Mouse (Mus musculus) natural killer cell, adult 2 months (primary cell): Measurements from ENCODE around the gene Chmp2a.

Experiments
- DNase-seq, 2 experiments: peaks; one replicate each; pipeline ENCODE4 v3.0.0; 2022; ENCODE audit warnings: low spot score in 2 of 2

Gene Chmp2a

GRCm38 (mm10) chr7:13035211-13035855, 726 bp upstream of the Chmp2a start:
- no peak for DNase-seq

- DNase-seq = no peak
Observed at GRCm38 (mm10) chr7:13033451-13034147, 1.0 kb downstream of the Chmp2a start.

DNA sequence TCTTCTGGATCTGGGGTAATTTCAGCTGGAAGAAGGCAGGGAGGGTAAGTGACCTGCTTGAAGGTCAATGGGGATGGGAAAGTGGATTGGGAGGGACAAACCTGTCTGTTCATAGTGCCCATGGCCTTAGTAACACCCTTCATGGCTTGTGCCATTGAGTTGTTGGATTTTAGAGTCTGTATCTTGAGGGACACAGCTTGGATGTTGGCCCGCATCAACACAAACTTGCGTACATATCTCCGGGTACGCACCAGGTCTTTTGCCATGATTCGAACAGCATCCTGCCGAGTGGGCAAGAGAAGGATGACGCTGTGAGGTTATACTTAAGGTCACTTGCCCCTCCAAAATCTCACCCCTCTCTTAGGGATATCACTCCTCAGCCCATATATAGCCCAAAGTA, 2.1 kb downstream of the Chmp2a start:
- DNase-seq = no peak

DNA sequence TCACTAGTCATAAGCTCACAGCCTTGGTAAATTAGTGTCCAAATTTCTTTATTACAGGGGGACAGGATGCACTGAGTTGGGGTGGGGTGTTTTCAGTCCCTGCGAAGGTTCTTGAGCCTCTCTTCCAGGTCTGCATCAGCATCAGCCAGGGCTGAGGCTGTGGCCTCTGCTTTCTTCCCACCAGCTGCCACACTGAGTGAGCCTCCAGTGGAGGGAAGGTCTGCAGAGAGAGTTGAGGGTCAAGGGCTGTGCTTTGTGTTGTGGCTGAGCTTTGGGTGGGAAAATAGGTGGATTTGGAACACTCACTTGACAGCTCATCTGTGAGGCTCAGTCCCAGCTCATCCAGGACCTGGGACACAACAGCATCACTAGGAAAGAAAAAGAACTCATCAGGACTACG, 2.6 kb downstream of the Chmp2a start:
- no peak for DNase-seq

GRCm38 (mm10) chr7:13031069-13031468, 3.5 kb downstream of the Chmp2a start:
- DNase-seq = no peak

DNA sequence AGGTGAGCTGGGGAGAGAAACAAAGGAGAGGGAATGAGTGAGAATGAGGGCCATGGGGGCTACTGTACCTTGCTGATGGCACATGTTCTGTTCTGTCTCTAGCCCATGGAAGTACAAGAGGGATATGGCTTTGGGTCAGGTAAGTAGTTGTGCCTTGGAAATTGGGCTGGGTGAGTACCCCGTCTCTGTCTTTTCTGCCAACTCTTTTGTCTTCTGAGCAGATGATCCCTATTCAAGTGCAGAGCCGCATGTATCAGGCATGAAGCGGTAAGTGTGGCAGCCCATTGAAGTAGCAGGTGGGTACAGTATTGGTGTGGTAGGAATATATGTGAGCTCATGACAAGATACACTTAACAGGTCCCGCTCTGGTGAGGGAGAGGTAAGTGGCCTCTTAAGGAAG, 5.6 kb downstream of the Chmp2a start:
- no peak for DNase-seq

GRCm38 (mm10) chr7:13025511-13026112, 9.0 kb downstream of the Chmp2a start:
- no peak for DNase-seq

DNA sequence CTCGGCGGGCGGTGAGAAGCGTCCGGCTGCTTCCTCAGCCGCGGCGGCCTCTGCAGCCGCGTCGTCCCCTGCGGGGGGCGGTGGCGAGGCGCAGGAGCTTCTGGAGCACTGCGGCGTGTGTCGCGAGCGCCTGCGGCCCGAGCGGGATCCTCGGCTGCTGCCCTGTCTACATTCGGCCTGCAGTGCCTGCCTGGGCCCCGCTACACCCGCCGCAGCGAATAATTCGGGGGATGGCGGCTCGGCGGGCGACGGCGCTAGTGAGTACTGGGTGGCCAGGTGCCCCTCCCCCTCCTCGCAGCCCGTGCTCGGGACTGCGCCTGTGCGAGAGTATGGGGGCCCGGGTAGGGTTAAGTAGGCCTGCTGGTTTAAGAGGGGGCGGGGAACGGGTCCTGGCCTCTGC, 9.8 kb downstream of the Chmp2a start:
- peak; percentile 46 to 56 for DNase-seq

GRCm38 (mm10) chr7:13023928-13024731, 10.5 kb downstream of the Chmp2a start:
- peak; percentile 96 to 97 for DNase-seq

DNA sequence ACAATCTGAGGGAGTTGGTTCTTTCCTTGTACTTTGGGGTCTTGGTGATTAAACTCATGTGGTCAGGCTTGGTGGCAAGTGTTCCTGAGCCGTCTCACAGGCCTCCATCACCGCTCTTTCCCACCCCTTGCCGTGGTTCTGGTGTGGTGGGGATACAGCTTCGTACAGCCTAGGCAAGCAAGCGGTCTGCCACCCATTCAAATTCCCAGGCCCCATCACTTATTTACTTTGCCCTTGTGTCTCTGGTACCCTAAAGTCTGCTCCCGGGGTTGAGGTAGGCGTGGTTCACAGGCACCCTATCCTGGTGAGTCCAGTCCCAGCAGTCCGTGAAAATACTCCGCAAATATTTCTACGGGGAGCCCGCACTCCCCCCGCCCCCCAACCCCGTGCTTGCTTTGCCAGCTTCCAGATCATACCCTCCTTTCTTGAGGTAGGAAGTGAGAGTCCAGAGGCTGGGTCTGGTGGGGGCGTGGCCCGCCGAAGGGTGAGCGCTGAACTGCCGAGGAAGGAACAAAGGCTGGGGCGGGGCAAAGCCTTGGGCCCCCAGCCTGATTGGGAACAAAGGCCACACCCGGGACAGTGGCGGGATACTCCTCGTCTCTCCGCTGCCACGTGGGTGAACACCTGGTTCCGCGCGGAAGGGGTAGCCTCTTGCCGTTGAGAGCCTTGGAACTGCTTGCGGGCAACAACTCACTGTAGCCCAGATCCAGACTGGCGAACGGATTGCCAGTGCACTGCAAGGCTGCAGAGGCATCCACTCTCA, 11.7 kb downstream of the Chmp2a start:
- DNase-seq = peak; percentile 24 to 43

DNA sequence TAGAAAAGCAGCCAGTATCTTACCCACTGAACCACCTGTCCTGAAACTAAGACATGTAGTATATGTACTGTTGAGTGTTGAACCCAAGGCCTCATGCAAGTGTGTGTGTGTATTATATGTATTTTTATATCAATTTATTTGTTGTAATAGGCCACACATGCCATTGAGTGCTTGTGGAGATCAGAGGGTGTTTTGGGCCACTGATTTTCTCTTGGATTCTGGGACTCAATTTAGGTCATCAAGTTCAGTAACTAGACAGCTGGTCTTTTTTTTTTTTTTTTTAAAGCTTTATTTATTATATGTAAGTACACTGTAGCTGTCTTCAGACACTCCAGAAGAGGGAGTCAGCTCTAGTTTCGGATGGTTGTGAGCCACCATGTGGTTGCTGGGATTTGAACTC, 19.4 kb downstream of the Chmp2a start:
- DNase-seq = no peak

DNA sequence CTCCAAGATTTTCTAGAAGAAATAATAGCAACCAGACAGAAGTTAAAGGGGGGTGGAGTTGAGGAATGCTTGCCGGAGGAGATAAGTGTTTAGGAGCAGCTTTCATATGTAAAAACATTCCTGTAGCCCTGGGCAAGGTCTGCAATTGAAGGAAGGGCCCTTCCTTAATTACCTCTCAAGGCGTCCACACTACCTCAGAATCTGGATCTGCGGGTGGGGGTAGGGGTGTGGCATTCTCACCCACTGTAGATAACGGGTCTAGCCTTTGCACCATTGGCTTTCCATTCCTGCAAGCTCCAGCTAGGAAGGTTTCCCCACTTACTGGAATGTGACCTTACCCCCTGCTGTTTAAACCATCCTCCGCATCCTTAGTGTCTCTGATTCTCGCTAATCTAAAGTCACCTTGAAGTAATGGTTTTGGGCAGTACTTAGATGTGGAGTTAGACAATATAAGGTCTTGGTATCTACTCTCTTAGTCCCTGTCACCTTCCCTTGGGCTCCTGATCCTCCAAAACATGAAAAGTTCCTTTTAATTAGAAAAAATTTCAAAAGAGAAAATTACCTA, 20.2 kb downstream of the Chmp2a start:
- DNase-seq = no peak

DNA sequence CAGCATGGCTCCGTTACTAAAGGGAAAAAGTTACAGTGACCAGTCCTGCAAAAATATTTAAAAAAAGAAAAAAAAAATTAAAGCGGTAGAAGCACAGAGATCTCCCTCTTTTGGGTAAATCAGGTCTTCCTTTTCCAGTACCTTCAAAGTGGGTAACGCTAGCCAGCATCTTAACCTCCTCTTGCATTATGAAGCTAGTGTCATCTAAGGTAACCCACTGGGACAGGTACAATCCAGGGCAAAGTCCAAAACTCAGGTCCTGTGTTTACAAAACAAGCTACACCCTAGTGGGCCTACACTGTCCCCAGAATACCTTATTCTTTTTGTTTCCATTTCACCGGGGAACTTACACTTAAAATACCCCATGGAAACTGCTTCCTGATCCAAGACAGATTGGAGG, 20.9 kb downstream of the Chmp2a start:
- no peak for DNase-seq

GRCm38 (mm10) chr7:13010005-13010908, 24.4 kb downstream of the Chmp2a start, which contains the start of gene Zbtb45:
TSS of gene Zbtb45 (minus strand) at chr7:13010034.
- no peak for DNase-seq

- peak; percentile 86 for DNase-seq
Observed at GRCm38 (mm10) chr7:13009143-13010004, 25.2 kb downstream of the Chmp2a start.

DNA sequence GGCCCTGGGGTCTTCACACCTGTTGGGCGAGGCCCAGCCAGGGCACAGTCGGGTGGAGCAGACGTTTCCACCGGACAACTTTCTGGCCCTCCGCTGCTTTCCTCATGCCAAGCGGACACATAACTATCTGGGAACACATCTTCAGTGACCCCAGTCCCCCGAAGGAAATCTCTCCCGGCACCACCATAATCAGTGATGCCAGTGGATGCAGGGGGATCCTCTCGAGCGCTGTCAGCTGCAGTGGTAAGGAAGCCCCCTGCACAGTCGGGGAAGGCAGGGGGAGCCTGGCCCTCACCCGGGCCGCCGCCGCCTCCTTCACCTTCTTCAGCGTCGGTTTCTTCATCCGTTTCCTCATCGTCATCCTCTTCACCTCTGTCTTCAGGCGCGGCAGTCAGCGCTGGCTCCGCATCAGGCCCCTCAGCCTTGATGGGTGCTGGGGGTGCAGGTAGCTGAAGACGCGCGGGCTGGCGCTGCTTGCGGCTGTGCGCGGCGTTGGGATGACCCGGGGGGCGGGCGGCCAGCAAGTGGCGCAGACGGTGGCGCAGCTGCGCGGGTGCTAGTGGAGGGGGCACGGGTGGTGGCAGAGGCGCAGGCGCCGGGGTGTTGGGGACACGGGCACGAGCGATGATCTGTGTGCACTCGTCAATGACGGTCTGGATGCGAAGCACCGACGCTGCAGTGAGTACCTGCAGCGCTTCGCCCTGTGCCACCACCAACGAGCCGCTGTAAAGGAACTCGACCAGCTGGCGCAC, 27.1 kb downstream of the Chmp2a start:
- no peak for DNase-seq

DNA sequence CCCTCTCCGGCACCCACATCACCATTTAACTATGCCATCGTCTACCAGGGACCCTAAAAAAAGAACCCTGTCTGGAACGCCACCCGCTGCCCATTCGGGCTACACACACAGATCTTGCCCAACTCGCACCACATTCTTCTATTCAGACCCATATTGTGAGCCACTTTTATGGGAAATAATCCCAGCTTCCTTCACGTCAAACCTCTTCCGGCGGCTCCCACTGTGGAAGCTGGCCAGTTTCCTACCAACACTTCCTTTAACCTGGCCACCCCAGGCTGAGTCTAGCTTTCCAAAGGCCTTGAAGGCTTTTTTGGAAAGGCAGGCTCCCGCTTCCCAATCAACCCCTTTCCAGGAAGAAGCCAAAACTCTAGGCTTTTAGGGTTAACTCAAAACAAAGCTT, 28.1 kb downstream of the Chmp2a start:
- no peak for DNase-seq

- DNase-seq = no peak
Observed at GRCm38 (mm10) chr7:13006011-13006410, 28.6 kb downstream of the Chmp2a start.
